In genomic region chr9:64466090-64466489, GRCm38 (mm10) we compare ENCODE assay signal across 17 mouse cellular contexts.
A peak's percentile ranks its signal among the peaks of the same experiment; 100 is the strongest.
DNase-seq lines count a peak whose midpoint lies in the region; ATAC-seq lines count a peak whose summit lies in the region.
"Had no signal": no experiment of that assay in that cellular context is flagged by ENCODE, and none has a peak within 500 bp of the region (broad histone marks: within the 10 kb centered on the region; RNA-seq: fewer than 3 reads in every experiment).

No protein-coding gene starts in this region.

- DNase-seq in forebrain, embryonic 10.5 days (ENCODE audit: extremely low spot score, low spot score) = no peak
- no peak for DNase-seq in neural tube, embryonic 10.5 days (ENCODE audit: extremely low spot score, low spot score)
- DNase-seq in gastrocnemius, adult 8-10 months (ENCODE audit: low spot score in 2 of 2) = no peak
- no peak for DNase-seq in retina, embryonic 14.5 days (ENCODE audit: low spot score)
- no peak for DNase-seq in ovary, postnatal 10 days (ENCODE audit: low spot score)
- DNase-seq: adrenal gland, postnatal 14 days; gastrocnemius, postnatal 10 days; heart, postnatal 10 days; lung, postnatal 14 days; thymus, postnatal 36 days had no signal

- no peak overlapping the region for H3K4me3 ChIP-seq in forebrain, embryonic 13.5 days
- no peak overlapping the region for H3K4me3 ChIP-seq in forebrain, embryonic 10.5 days
- no peak overlapping the region for H3K4me3 ChIP-seq in neural tube, embryonic 13.5 days
- H3K4me3 ChIP-seq in kidney, embryonic 15.5 days (replicated peaks) = no peak overlapping the region
- H3K4me3 ChIP-seq: hindbrain, embryonic 15.5 days; layer of hippocampus, adult 2 months had no signal

- no peak overlapping the region for H3K4me2 ChIP-seq in forebrain, embryonic 13.5 days
- no peak overlapping the region for H3K4me2 ChIP-seq in neural tube, embryonic 13.5 days
- no peak overlapping the region for H3K4me2 ChIP-seq in kidney, embryonic 15.5 days
- H3K4me2 ChIP-seq: hindbrain, embryonic 15.5 days; liver, embryonic 11.5 days; midbrain, embryonic 11.5 days had no signal

- H3K4me1 ChIP-seq in forebrain, embryonic 13.5 days = peaks cover 14% of the 10 kb centered on the region
- peaks cover 11% of the 10 kb centered on the region for H3K4me1 ChIP-seq in forebrain, embryonic 10.5 days
- H3K4me1 ChIP-seq in neural tube, embryonic 13.5 days (replicated peaks) = peaks cover 43% of the 10 kb centered on the region
- peaks cover 39% of the 10 kb centered on the region for H3K4me1 ChIP-seq in kidney, embryonic 15.5 days

- no peaks in the 10 kb centered on the region for H3K36me3 ChIP-seq in forebrain, embryonic 13.5 days (ENCODE audit: poor library complexity, severe bottlenecking)
- H3K36me3 ChIP-seq in forebrain, embryonic 10.5 days (replicated peaks) = no peaks in the 10 kb centered on the region
- no peaks in the 10 kb centered on the region for H3K36me3 ChIP-seq in neural tube, embryonic 13.5 days
- no peaks in the 10 kb centered on the region for H3K36me3 ChIP-seq in kidney, embryonic 15.5 days
- H3K36me3 ChIP-seq: hindbrain, embryonic 15.5 days had no signal

- no peak overlapping the region for H3K9ac ChIP-seq in forebrain, embryonic 13.5 days
- no peak overlapping the region for H3K9ac ChIP-seq in neural tube, embryonic 13.5 days
- no peak overlapping the region for H3K9ac ChIP-seq in kidney, embryonic 15.5 days
- H3K9ac ChIP-seq: hindbrain, embryonic 15.5 days had no signal

- H3K27ac ChIP-seq in forebrain, embryonic 13.5 days = peak overlapping the region; percentile 62
- no peak overlapping the region for H3K27ac ChIP-seq in forebrain, embryonic 10.5 days
- H3K27ac ChIP-seq in neural tube, embryonic 13.5 days (replicated peaks) = peak overlapping the region; percentile 23; the same call in 1 of the 2 replicates
- H3K27ac ChIP-seq in kidney, embryonic 15.5 days = no peak overlapping the region
- H3K27ac ChIP-seq: hindbrain, embryonic 15.5 days; layer of hippocampus, adult 2 months had no signal

- WGBS in forebrain, embryonic 13.5 days = 66% methylated on average over 8 of the region's 8 CpGs
- WGBS in forebrain, embryonic 10.5 days = 64% methylated on average over 8 of the region's 8 CpGs
- 64% methylated on average over 8 of the region's 8 CpGs for WGBS in neural tube, embryonic 13.5 days
- 56% methylated on average over 8 of the region's 8 CpGs for WGBS in kidney, embryonic 15.5 days

- peaks cover 4% of the 10 kb centered on the region; the same call in 1 of the 2 replicates for H3K27me3 ChIP-seq in forebrain, embryonic 13.5 days
- peaks cover 8% of the 10 kb centered on the region; the same call in 1 of the 2 replicates for H3K27me3 ChIP-seq in forebrain, embryonic 10.5 days (ENCODE audit: poor library complexity, severe bottlenecking)
- no peaks in the 10 kb centered on the region for H3K27me3 ChIP-seq in neural tube, embryonic 13.5 days
- peaks cover 7% of the 10 kb centered on the region; the same call in 1 of the 2 replicates for H3K27me3 ChIP-seq in kidney, embryonic 15.5 days
- H3K27me3 ChIP-seq: hindbrain, embryonic 15.5 days had no signal

- no peaks in the 10 kb centered on the region for H3K9me3 ChIP-seq in forebrain, embryonic 13.5 days (replicated peaks)
- H3K9me3 ChIP-seq in forebrain, embryonic 10.5 days = no peaks in the 10 kb centered on the region
- no peaks in the 10 kb centered on the region for H3K9me3 ChIP-seq in neural tube, embryonic 13.5 days
- no peaks in the 10 kb centered on the region for H3K9me3 ChIP-seq in kidney, embryonic 15.5 days (replicated peaks)
- H3K9me3 ChIP-seq: hindbrain, embryonic 15.5 days had no signal

- ATAC-seq in forebrain, embryonic 13.5 days = peak; percentile 58; the same call in 1 of the 2 replicates
- peak; percentile 12; the same call in 1 of the 2 replicates for ATAC-seq in neural tube, embryonic 13.5 days (ENCODE audit: low read depth)
- ATAC-seq in kidney, embryonic 15.5 days (replicated peaks; ENCODE audit: low FRiP score) = peak; percentile 55; the same call in 1 of the 2 replicates

Comparison
In these comparisons a context has a peak if more than half of its experiments do, and no peak if none do; other contexts are left out.
1. H3K27ac ChIP-seq: peak in forebrain, embryonic 13.5 days (single experiment) and neural tube, embryonic 13.5 days (single experiment); none in forebrain, embryonic 10.5 days (single experiment) and kidney, embryonic 15.5 days (single experiment).
2. Peak in every context shown above with its lines, with median percentiles within 50 percentile points of each other: ATAC-seq.